Mouse (Mus musculus): ENCODE results near the gene Zfp335.

Gene Zfp335

GRCm38 (mm10) chr2:164911086-164912048 is at the start of gene Zfp335:
Gene Zfp335, minus strand, starts transcription at chr2:164911757.
- DNase-seq = peak; percentile 91 to 93

GRCm38 (mm10) chr2:164960716-164961441 is 49.3 kb upstream of the Zfp335 start, which contains the start of gene Slc12a5:
Gene Slc12a5, plus strand, starts transcription at chr2:164960802.
- peak; percentile 26 to 36 for DNase-seq

DNA sequence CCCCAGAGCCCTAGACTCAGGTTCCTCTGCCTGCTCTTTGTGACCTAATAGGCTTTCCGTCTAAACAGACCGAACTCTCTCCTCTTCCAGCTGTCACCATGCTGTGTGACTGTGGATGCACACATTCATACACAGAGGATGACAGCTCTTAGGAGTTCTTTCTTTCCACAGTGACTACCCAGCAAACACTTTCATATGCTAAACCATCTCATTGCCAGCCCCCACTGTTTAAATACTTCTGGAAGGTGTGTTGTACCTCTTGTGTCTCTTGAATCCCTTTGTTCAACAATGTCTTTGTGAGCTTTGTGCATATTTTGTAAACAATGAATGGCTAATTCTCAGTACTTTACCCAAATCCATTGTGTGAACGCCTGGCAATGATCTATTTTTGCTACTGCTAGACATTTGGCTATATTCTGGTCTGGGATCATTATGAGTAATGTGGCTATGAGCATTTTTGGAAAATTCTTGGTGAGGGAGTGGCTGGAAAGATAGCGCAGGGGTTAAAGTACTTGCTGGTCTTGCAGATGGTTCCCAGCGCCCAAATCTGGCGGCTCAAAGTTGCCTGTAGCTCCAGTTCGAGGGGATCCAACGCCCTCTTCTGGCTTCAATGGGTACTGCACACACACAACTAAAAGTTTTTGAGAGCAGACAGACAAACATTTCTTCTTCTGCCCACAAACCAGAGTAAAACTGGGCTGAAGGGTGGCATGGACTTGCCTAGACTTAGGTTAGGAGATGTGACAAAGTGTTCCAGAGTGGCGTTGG is 46.2 kb upstream of the Zfp335 start:
- no peak for DNase-seq

DNA sequence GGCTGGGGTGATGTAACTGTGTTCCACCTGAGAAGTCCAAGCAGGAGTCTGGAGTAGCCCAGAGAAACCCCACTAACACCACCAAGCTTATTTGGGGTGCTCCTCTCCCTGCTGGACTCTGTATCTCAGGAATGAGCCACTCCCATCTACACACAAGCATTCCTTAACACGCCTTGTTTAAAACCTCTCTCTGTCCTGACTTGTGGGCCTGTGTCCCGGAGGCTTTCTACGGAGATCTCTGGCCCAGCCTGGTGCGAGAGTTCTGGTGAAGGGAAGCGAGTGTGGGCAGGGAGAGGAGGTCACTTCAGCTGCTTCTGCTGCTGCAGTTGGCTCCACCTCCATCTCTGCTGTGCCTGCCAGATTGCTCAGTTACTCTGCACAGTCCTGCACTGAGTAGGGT is 44.6 kb upstream of the Zfp335 start:
- DNase-seq = no peak

GRCm38 (mm10) chr2:164955725-164956124 is 44.2 kb upstream of the Zfp335 start:
- no peak for DNase-seq

GRCm38 (mm10) chr2:164953224-164953623 is 41.7 kb upstream of the Zfp335 start:
- peak; percentile 61 to 73 for DNase-seq

GRCm38 (mm10) chr2:164952448-164952847 is 40.9 kb upstream of the Zfp335 start:
- DNase-seq = no peak

DNA sequence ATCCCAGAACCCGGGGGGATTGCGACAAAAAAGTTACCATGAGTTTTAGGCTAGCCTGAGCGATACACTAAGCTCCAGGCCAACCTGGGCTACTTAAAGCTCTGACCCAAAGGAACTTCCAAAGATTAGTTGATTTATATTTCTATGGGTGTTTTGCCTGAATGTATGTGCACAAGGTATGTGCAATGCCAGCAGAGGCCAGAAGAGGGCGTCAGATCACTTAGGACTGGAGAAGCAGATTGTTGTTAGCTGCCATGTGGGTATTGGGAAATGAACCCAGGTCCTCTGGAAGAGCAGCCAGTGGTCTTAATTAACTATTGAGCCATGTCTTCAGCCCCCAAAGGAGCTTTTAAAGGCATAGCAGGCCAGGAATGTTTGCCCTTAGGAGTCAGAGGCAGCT is 40.2 kb upstream of the Zfp335 start:
- no peak for DNase-seq

GRCm38 (mm10) chr2:164950501-164950900 is 38.9 kb upstream of the Zfp335 start:
- DNase-seq = no peak

GRCm38 (mm10) chr2:164948962-164949361 is 37.4 kb upstream of the Zfp335 start:
- DNase-seq = no peak

- DNase-seq = no peak
Observed at GRCm38 (mm10) chr2:164947930-164948329, 36.4 kb upstream of the Zfp335 start.

DNA sequence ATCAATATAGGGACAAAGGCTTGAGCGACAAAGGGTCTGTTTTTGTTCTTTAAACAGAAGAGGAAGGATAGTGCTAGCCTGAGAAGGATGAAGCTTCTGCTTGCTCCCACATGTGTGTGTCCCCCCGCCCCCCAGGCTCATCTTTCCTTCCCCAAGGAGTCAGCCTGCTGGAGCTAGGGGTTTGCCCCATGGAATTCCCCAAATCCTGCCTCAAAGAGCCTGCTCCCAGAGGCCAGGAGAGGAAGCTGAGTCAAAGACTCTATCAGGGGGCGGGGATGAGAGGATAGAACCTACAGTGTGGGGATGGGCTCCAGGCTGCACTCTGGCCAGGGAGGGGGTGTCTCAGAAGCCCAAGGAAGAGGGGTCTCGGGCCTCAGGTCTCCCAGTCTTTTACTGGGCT is 35.9 kb upstream of the Zfp335 start:
- DNase-seq = no peak

- peak; percentile 43 to 48 for DNase-seq
Observed at GRCm38 (mm10) chr2:164942692-164943290, 31.2 kb upstream of the Zfp335 start.

DNA sequence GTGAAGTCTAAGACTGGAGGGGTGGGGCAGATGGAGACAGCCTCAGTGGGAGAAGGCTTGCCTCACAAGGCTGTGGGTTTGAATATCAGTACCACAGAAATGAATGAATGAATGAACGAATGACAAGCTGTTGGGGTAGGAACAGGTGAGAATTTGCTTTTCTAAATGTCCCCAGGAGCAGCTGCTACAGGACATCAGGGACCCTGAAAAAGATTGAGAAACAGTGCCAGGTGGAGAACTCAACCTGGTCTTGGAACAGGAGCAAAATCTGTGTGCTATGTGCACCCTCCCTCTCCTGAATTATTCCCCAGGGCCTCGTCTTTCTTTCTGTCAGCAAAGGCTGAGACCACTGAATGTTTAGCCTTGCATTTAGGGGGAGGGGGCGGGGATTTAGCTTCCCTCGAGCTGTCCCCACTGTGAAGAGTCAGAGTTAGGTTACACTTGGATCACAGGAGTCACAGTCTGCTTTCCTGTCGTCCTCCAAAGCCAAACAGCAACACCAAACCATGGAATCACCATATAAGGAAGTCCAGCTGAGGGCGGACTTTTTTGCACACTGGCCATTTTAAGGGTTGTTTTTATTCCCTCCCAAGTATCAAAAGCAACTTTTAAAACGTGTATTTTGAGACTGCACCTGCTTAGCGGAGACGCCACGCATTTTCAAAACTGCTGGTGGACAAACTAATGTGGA is 28.7 kb upstream of the Zfp335 start, which contains the start of gene Mmp9:
Mmp9 (plus strand) TSS at position 641 of the 691 bp plus-strand sequence.
- DNase-seq = no peak

GRCm38 (mm10) chr2:164939106-164939505 is 27.5 kb upstream of the Zfp335 start:
- no peak for DNase-seq

GRCm38 (mm10) chr2:164938146-164939091 is 26.9 kb upstream of the Zfp335 start:
- DNase-seq = peak; percentile 32 to 33

- peak; percentile 30 to 48 for DNase-seq
Observed at GRCm38 (mm10) chr2:164935991-164936390, 24.4 kb upstream of the Zfp335 start.

DNA sequence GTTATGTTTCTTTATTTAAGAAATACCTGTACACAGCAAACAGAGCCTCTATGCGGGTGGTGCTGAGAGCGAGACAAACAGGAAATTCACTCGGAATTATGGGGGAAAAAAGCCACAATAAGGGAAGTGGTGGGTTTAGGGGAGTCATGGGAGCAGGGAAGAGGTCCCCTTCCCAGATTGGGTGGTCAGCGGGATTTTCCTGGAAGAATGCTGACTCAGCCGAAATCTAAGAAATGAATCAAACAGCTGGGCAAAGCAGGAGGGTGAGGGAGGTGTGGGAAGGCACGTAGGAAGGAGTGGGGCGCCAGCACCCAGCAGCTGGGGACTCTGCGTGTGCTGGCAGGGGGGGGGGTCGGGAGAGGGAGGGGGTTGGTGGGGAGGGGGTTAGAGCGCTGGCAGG is 22.0 kb upstream of the Zfp335 start:
- DNase-seq = no peak

DNA sequence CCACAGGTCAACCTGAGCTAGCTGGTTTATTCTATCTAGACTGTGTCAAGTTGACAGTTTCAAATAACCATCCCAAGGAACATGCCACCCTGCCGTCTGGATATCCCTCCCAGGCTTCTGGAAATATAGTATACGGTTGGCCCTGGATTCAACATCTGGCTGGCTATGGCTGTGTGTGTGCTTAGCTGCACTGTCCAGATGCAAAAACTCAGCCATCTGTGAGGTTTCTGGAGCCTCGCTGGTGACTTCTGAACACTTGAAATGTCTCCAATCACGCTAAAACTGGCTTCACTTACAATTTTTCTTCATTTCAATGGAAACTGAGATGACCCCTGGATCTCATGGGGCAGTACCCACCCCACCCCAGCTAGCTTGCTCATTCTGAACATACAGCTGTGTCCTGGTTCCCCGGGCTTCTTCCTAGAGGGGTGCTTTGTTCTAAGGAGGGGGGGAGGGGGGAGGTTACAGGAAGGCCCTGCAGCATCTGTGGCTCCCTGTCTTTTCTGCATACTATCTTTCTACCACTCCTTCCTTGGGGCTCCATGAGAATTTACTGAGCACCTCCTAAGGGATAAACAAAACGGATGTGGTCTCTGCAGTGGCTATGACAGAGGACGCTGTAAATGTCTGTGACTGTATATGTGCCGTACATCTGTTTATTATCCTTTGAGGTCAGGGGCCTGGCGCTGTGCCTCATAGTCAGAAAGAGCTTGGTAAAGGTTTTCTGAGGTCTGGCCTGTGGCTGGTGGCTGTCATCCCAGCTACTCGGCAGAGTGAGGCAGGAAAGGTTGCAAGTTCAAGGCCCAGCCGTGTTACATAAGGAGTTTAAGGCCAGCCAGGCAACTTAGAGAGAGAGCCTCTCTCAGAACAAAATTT is 19.4 kb upstream of the Zfp335 start:
- no peak for DNase-seq
